Mouse (Mus musculus) layer of hippocampus, adult 9-10 months (tissue): ENCODE data around the gene Lnx1.

Source experiments
- DNase-seq: peaks from one replicate; pipeline ENCODE4 v3.0.0; 2022; ENCODE audit warnings: low spot score

Lnx1 gene

DNA sequence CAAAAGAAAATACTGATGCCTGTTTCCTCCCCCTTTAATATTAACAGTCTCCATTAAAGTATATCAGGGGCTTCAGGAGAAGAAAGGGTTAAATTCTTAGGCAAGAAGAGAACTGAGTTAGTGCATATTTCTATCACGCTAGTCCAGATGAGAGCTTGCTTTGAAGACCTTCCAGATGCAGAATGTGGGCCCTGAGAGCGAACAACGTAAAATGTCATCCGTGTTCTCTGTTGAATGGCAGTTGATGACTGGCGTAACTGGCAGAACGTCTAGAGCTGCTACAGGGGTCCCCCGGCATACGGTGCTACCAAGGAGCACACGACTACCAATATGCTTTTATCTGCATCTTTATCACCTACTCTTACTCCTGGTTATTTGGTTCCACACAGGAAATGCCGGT is 100.3 kb downstream of the Lnx1 start:
- DNase-seq = no peak

GRCm38 (mm10) chr5:74601965-74602364 is 100.7 kb downstream of the Lnx1 start:
- DNase-seq = no peak

GRCm38 (mm10) chr5:74601171-74601570 is 101.5 kb downstream of the Lnx1 start:
- DNase-seq = no peak

GRCm38 (mm10) chr5:74600010-74600409 is 102.7 kb downstream of the Lnx1 start:
- no peak for DNase-seq

GRCm38 (mm10) chr5:74593147-74593546 is 109.6 kb downstream of the Lnx1 start:
- DNase-seq = no peak

- DNase-seq = no peak
These were observed 111.3 kb downstream of the Lnx1 start for GRCm38 (mm10) chr5:74591413-74591812.

GRCm38 (mm10) chr5:74589133-74589532 is 113.6 kb downstream of the Lnx1 start:
- DNase-seq = no peak

DNA sequence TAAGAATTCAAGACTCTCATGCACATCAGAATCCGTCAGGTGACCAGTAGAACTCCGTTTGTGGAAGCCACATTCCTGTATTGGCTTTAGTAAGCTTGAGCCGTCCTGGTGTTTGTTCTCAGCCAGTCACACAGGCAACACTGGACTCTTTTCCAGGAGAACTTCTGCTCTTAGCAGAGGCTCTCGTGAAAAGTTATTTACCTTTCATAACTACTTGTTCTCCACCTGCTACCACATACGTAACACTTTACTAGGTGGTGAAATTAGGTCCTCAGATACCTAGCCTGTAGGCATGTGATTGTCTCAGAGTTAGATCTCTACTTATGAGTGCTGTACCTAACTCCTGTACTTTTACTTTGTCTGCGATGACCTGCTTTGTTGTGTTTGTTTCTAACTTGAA is 130.9 kb downstream of the Lnx1 start:
- DNase-seq = no peak

DNA sequence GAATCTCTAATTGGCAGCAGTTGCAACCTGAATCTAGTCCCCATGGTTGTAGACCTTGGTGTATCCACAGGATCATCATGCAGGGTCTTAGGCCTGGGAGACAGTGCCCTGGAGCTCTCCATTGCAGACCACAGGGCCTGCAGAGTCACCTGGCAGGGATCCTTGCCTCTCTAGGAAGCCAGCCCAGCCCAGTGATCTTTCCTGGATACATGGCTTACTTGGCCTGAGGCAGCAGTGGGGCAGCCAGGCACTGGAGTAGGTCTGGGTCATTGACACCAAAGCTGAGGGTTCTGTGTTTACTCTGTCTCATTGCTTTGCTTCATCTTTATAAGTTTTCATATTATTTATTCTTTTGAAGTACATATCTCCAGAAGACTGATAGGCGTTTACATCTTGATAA is 141.6 kb downstream of the Lnx1 start:
- DNase-seq = no peak

DNA sequence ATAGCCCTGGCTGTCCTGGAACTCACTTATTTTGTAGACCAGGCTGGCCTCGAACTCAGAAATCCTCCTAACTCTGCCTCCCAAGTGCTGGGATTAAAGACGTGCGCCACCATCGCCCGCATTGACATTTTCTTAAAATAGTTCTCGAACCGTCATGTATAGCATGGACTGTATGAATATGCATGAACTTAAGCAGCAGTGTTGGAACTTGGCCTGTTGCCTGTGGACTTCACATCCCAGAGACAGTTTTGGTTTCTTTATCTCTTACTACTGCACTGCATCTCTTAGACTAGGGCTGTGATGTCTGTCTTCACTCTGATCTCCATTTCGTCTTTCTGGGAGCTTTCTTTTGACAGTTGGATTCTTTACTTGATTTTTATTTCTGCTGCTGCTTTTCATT is 153.1 kb downstream of the Lnx1 start:
- DNase-seq = no peak

DNA sequence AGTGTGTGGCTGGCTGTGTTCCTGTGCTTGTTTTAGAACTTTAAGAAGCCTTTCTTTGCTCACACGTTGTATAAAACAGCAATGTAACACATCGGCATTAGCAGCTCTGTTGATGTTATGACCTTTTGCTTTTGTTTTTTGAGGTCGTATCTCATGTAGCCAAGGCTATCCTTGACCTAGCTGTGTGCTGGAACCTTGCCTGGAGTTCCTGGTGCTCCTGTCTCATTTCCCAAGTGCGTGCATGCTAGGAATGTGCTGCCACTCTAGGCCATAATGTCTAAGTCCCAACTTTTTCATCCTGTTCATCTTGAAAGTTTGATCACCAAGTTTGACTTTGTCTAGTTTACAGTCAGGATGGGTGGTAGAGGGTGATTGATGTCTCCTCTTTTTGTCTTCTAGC is 157.1 kb downstream of the Lnx1 start:
- DNase-seq = no peak
